Mouse (Mus musculus) heart, embryonic 16.5 days (tissue): Measurements from ENCODE around the gene Nrp1. TPM values are rescaled to one million over a fixed set of nuclear protein-coding genes. Genes with fewer than 3 reads are reported as not detected.
A peak's percentile ranks its signal among the peaks of the same experiment; 100 is the strongest.

ENCODE experiments used
- ATAC-seq: fragments of 200-750 bp; cut with Nextera tagmentation; replicated peaks from 2 replicates; pipeline ENCODE4 v1.8.0; 2017; ENCODE audit warnings: moderate number of reproducible peaks; ENCODE audit not compliant: insufficient read depth, low FRiP score; ENCODE audit errors: extremely low read depth
- H3K27ac ChIP-seq: fragments of 300-500 bp; sonication (generic); 2 replicates; pipeline ENCODE4 v1.5.1; 2014; ENCODE audit warnings: mild to moderate bottlenecking, low read length, control low read depth, moderate library complexity
- H3K27me3 ChIP-seq: fragments of 300-500 bp; sonication (generic); 2 replicates; pipeline ENCODE4 v1.6.1; 2014; ENCODE audit warnings: low read length, mixed read lengths; ENCODE audit not compliant: control insufficient read depth, insufficient read depth
- H3K36me3 ChIP-seq: fragments of 300-500 bp; sonication (generic); 2 replicates; pipeline ENCODE4 v1.6.1; 2014; ENCODE audit not compliant: control insufficient read depth, insufficient read depth
- H3K4me1 ChIP-seq: fragments of 300-500 bp; sonication (generic); 2 replicates; pipeline ENCODE4 v1.6.1; 2014; ENCODE audit warnings: low read length, mixed read lengths; ENCODE audit not compliant: control insufficient read depth, insufficient read depth
- H3K4me2 ChIP-seq: fragments of 300-500 bp; sonication (generic); 2 replicates; pipeline ENCODE4 v1.6.1; 2014; ENCODE audit warnings: low read depth, mild to moderate bottlenecking, control low read depth, low read length
- H3K4me3 ChIP-seq: fragments of 300-500 bp; sonication (generic); 2 replicates; pipeline ENCODE4 v1.5.1; 2014; ENCODE audit warnings: mild to moderate bottlenecking, control low read depth, low read length
- H3K9ac ChIP-seq: fragments of 300-500 bp; sonication (generic); 2 replicates; pipeline ENCODE4 v1.6.1; 2014; ENCODE audit warnings: low read length, control low read depth
- H3K9me3 ChIP-seq: fragments of 300-500 bp; sonication (generic); replicated peaks from 2 replicates; pipeline ENCODE4 v1.6.1; 2016; ENCODE audit warnings: low read length; ENCODE audit not compliant: control insufficient read depth
- WGBS: fragments of 180-500 bp; shearing (Covaris S2); extraction: QIAGEN DNeasy Blood & Tissue Kit; methylation state at CpG from one replicate; pipeline ENCODE4 v1.1.7; 2014; 5-methylcytosine and 5-hydroxymethylcytosine counted together
- polyA plus RNA-seq: library from polyadenylated mRNA; unstranded; fragments of >200 nt; fragmentation: Nextera tagmentation; extraction: Ambion mirVana; gene quantifications from 2 replicates; pipeline ENCODE4 v1.2.1, GENCODE M21; 2015

The Nrp1 gene
- polyA plus RNA-seq, 1 experiment from 2014 or later, result 159 TPM

- Histone ChIP-seq H3K9me3 (no peaks in the 10 kb centered on the region), H3K9ac (no peak overlapping the region), H3K4me1 (peaks cover 25% of the 10 kb centered on the region), H3K27ac (peak overlapping the region; percentile 28; the same call in 1 of the 2 replicates), H3K4me3 (no peak overlapping the region), H3K36me3 (peaks cover 55% of the 10 kb centered on the region), H3K4me2 (no peak overlapping the region), H3K27me3 (no peaks in the 10 kb centered on the region)
- peak; percentile 71 for ATAC-seq
- WGBS, result 46% methylated on average over 5 of the region's 5 CpGs
Measured at GRCm38 (mm10) chr8:128491126-128492067, 133.0 kb downstream of the Nrp1 start.

GRCm38 (mm10) chr8:128493801-128494200 lies 135.4 kb downstream of the Nrp1 start:
- Histone ChIP-seq H3K9ac (no peak overlapping the region), H3K9me3 (no peaks in the 10 kb centered on the region), H3K4me3 (no peak overlapping the region), H3K36me3 (peaks cover 63% of the 10 kb centered on the region), H3K4me1 (peaks cover 9% of the 10 kb centered on the region), H3K4me2 (no peak overlapping the region), H3K27ac (no peak overlapping the region), H3K27me3 (no peaks in the 10 kb centered on the region)
- ATAC-seq, result no peak
- WGBS, result 92% methylated on average over 3 of the region's 3 CpGs

GRCm38 (mm10) chr8:128498836-128499235 lies 140.4 kb downstream of the Nrp1 start:
- 83% methylated on average over 4 of the region's 4 CpGs for WGBS
- no peak overlapping the region for H3K4me3 ChIP-seq
- H3K9me3 ChIP-seq, result no peaks in the 10 kb centered on the region
- peaks cover 77% of the 10 kb centered on the region for H3K36me3 ChIP-seq
- H3K27me3 ChIP-seq, result no peaks in the 10 kb centered on the region
- no peak for ATAC-seq
- H3K4me1 ChIP-seq, result no peaks in the 10 kb centered on the region
- H3K4me2 ChIP-seq, result no peak overlapping the region
- no peak overlapping the region for H3K27ac ChIP-seq
- H3K9ac ChIP-seq, result no peak overlapping the region

- no peak for ATAC-seq
- H3K4me2 ChIP-seq, result no peak overlapping the region
- 78% methylated on average over 5 of the region's 5 CpGs for WGBS
- no peaks in the 10 kb centered on the region for H3K27me3 ChIP-seq
- no peaks in the 10 kb centered on the region for H3K9me3 ChIP-seq
- H3K9ac ChIP-seq, result no peak overlapping the region
- peaks cover 37% of the 10 kb centered on the region for H3K36me3 ChIP-seq
- H3K4me1 ChIP-seq, result peaks cover 12% of the 10 kb centered on the region
- H3K4me3 ChIP-seq, result no peak overlapping the region
- no peak overlapping the region for H3K27ac ChIP-seq
Measured at GRCm38 (mm10) chr8:128504136-128504829, 145.9 kb downstream of the Nrp1 start.

- no peak overlapping the region for H3K4me3 ChIP-seq
- H3K9ac ChIP-seq, result no peak overlapping the region
- no peaks in the 10 kb centered on the region for H3K27me3 ChIP-seq
- no peak overlapping the region for H3K27ac ChIP-seq
- no peak overlapping the region for H3K4me2 ChIP-seq
- ATAC-seq, result no peak
- no peaks in the 10 kb centered on the region for H3K9me3 ChIP-seq
- H3K36me3 ChIP-seq, result peaks cover 26% of the 10 kb centered on the region
- peaks cover 12% of the 10 kb centered on the region for H3K4me1 ChIP-seq
Measured at GRCm38 (mm10) chr8:128505866-128506265, 147.5 kb downstream of the Nrp1 start.

GRCm38 (mm10) chr8:128508723-128509122 lies 150.3 kb downstream of the Nrp1 start:
- Histone ChIP-seq H3K4me1 (peaks cover 12% of the 10 kb centered on the region), H3K36me3 (peaks cover 2% of the 10 kb centered on the region; the same call in 1 of the 2 replicates), H3K9me3 (no peaks in the 10 kb centered on the region), H3K9ac (no peak overlapping the region), H3K4me3 (no peak overlapping the region), H3K27ac (peak overlapping the region; percentile 67), H3K27me3 (no peaks in the 10 kb centered on the region), H3K4me2 (no peak overlapping the region)
- no peak for ATAC-seq

- H3K4me3 ChIP-seq, result no peak overlapping the region
- H3K36me3 ChIP-seq, result no peaks in the 10 kb centered on the region
- H3K27ac ChIP-seq, result no peak overlapping the region
- ATAC-seq, result no peak
- H3K4me1 ChIP-seq, result peaks cover 12% of the 10 kb centered on the region
- H3K9me3 ChIP-seq, result no peaks in the 10 kb centered on the region
- no peak overlapping the region for H3K9ac ChIP-seq
- no peak overlapping the region for H3K4me2 ChIP-seq
- H3K27me3 ChIP-seq, result no peaks in the 10 kb centered on the region
Measured at GRCm38 (mm10) chr8:128511021-128511420, 152.6 kb downstream of the Nrp1 start.

GRCm38 (mm10) chr8:128511732-128512131 lies 153.3 kb downstream of the Nrp1 start:
- H3K9me3 ChIP-seq, result no peaks in the 10 kb centered on the region
- ATAC-seq, result no peak
- H3K4me1 ChIP-seq, result peaks cover 12% of the 10 kb centered on the region
- H3K4me2 ChIP-seq, result no peak overlapping the region
- no peaks in the 10 kb centered on the region for H3K36me3 ChIP-seq
- no peak overlapping the region for H3K27ac ChIP-seq
- no peak overlapping the region for H3K9ac ChIP-seq
- no peak overlapping the region for H3K4me3 ChIP-seq
- WGBS, result 94% methylated on average over 1 of the region's 1 CpGs
- H3K27me3 ChIP-seq, result no peaks in the 10 kb centered on the region

- Histone ChIP-seq H3K4me1 (no peaks in the 10 kb centered on the region), H3K4me2 (no peak overlapping the region), H3K4me3 (no peak overlapping the region), H3K9me3 (no peaks in the 10 kb centered on the region), H3K36me3 (no peaks in the 10 kb centered on the region), H3K27me3 (no peaks in the 10 kb centered on the region), H3K27ac (no peak overlapping the region), H3K9ac (no peak overlapping the region)
- WGBS, result 59% methylated on average over 3 of the region's 3 CpGs
- 0 out of 2 replicates have a peak, but pooled peaks have one; percentile 41 for ATAC-seq
Measured at GRCm38 (mm10) chr8:128516846-128517446, 158.5 kb downstream of the Nrp1 start.
